Mouse (Mus musculus): ENCODE measurements around the gene Klhl9. TPM values are rescaled to one million over a fixed set of nuclear protein-coding genes. Genes with fewer than 3 reads are reported as not detected.
A peak's percentile ranks its signal among the peaks of the same experiment; 100 is the strongest.

Klhl9 gene
- polyA plus RNA-seq, 1 experiment from 2014 or later, result 142 TPM

DNA sequence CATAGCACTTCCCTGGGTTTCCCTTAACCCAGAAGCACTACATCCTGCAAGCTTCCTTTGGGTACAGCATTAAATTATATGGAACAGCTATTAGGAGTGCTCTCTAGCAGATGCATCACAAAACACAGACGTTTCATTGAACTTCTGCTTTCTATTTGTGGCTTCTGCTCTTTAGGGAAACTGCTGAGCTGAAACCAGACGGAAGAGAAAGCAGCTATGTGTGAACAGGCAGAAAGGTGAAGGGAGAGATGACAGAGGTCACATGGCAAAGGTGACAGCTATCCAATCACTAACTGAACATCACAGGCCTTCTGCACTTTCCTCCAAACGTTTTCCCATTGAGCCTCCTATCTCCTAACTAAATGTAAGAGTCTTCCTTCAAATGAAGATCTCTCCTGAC is 16.3 kb downstream of the Klhl9 start:
- H3K27me3 ChIP-seq, result no peaks in the 10 kb centered on the region
- no peaks in the 10 kb centered on the region for H3K36me3 ChIP-seq
- no peak overlapping the region for H3K4me2 ChIP-seq (replicated peaks)
- WGBS, result 36% methylated on average over 3 of the region's 3 CpGs
- no peak overlapping the region for H3K27ac ChIP-seq (replicated peaks)
- H3K9ac ChIP-seq (replicated peaks), result no peak overlapping the region
- H3K9me3 ChIP-seq, result no peaks in the 10 kb centered on the region
- no peaks in the 10 kb centered on the region for H3K4me1 ChIP-seq
- H3K4me3 ChIP-seq, result no peak overlapping the region
- no peak for ATAC-seq (ENCODE audit: low FRiP score, low read depth)

DNA sequence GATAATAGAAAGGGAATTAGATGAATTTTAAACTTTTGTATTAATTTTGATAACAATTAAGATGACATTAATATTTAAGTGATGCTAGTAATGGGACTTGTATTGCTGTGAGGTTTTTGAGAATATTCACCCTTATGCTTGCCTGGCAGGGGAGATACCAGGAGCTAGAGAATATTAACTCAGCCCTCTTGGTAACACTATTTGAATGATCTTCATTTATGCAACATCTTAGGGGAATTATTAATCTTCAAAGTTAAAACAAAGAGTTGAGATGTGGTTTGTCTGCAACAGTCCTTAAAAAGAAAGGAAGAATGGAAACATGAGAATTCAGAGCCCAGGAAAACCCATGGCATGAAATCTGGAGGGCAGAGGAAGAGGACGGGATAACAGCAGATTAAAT is 23.0 kb downstream of the Klhl9 start:
- WGBS, result 84% methylated on average over 1 of the region's 1 CpGs
- no peak for ATAC-seq (ENCODE audit: low FRiP score, low read depth)

DNA sequence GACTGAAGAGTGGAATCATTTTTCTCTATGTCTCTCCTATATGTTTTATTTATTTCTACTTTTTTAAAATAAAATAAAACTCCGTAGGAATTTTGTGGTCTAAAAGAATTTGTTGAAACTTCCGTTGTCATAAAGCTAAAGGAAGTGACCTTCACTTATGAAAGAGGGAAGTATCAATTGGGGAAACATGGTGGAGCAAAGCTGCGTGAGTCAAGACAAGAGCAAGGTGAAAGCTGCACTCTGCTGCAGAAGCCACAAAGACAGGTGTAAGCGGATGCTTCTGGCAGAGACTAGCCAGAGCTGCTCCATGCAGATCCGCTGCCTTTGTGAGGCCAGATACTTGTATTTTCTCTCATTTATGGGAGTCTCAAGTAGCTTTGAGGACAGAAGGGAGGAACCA is 23.5 kb downstream of the Klhl9 start:
- Histone ChIP-seq H3K4me3 (no peak overlapping the region), H3K27me3 (no peaks in the 10 kb centered on the region), H3K9ac (replicated peaks) (no peak overlapping the region), H3K4me1 (no peaks in the 10 kb centered on the region), H3K9me3 (no peaks in the 10 kb centered on the region), H3K36me3 (no peaks in the 10 kb centered on the region), H3K4me2 (replicated peaks) (no peak overlapping the region), H3K27ac (replicated peaks) (no peak overlapping the region)
- ATAC-seq (ENCODE audit: low FRiP score, low read depth), result no peak
- 87% methylated on average over 5 of the region's 5 CpGs for WGBS

More for the DNA sequence above, 23.0 kb downstream of the Klhl9 start:
- H3K36me3 ChIP-seq, result no peaks in the 10 kb centered on the region
- no peak overlapping the region for H3K27ac ChIP-seq (replicated peaks)
- no peaks in the 10 kb centered on the region for H3K27me3 ChIP-seq
- H3K4me1 ChIP-seq, result no peaks in the 10 kb centered on the region
- H3K9me3 ChIP-seq, result no peaks in the 10 kb centered on the region
- H3K4me3 ChIP-seq, result no peak overlapping the region
- H3K9ac ChIP-seq (replicated peaks), result no peak overlapping the region
- no peak overlapping the region for H3K4me2 ChIP-seq (replicated peaks)

DNA sequence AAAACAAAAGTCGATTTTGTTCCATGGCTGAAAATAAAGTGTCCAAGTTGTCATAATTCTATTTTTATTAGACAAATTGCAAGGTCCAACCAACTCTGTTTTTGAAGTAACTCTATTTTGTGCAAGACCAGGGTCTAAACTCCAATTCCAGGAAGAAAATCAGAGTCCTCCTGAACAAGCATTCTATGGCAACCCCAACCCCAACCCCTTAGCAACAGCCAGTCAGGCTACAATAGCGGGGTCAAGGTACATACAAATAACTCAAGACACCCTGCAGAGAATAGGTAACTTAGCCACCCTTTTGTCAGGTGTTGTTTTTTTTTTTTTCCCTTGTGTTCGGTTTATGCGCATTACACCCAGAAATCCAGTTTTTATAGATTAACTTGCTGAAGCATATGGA is 24.5 kb downstream of the Klhl9 start:
- 85% methylated on average over 4 of the region's 4 CpGs for WGBS
- Histone ChIP-seq H3K27me3 (no peaks in the 10 kb centered on the region), H3K4me3 (no peak overlapping the region), H3K27ac (replicated peaks) (no peak overlapping the region), H3K9ac (replicated peaks) (no peak overlapping the region), H3K4me2 (replicated peaks) (no peak overlapping the region), H3K4me1 (no peaks in the 10 kb centered on the region), H3K9me3 (no peaks in the 10 kb centered on the region), H3K36me3 (no peaks in the 10 kb centered on the region)
- ATAC-seq (ENCODE audit: low FRiP score, low read depth), result no peak

DNA sequence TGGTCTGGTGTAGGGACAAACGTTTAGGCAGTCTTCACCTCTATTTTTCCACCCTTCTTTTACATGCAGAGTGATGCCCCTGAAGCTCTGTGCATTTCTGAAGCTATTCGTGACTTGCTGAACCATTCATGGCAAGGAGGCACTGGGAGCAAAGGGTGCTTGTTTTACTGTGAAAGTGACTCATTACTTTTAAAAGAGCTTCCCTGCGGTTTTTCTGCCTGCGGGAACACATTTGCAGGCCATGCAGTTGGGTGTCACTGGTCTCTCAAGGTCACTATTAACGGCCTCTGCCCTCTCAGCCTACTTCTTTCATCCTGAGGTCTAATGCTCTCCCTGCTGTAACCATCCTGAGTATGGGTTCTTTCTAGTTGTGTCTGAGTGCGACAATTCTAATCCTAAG is 25.2 kb downstream of the Klhl9 start:
- Histone ChIP-seq H3K4me1 (no peaks in the 10 kb centered on the region), H3K27me3 (no peaks in the 10 kb centered on the region), H3K4me3 (no peak overlapping the region), H3K36me3 (no peaks in the 10 kb centered on the region), H3K9ac (replicated peaks) (no peak overlapping the region), H3K4me2 (replicated peaks) (no peak overlapping the region), H3K27ac (replicated peaks) (no peak overlapping the region), H3K9me3 (no peaks in the 10 kb centered on the region)
- 67% methylated on average over 6 of the region's 6 CpGs for WGBS
- no peak for ATAC-seq (ENCODE audit: low FRiP score, low read depth)

DNA sequence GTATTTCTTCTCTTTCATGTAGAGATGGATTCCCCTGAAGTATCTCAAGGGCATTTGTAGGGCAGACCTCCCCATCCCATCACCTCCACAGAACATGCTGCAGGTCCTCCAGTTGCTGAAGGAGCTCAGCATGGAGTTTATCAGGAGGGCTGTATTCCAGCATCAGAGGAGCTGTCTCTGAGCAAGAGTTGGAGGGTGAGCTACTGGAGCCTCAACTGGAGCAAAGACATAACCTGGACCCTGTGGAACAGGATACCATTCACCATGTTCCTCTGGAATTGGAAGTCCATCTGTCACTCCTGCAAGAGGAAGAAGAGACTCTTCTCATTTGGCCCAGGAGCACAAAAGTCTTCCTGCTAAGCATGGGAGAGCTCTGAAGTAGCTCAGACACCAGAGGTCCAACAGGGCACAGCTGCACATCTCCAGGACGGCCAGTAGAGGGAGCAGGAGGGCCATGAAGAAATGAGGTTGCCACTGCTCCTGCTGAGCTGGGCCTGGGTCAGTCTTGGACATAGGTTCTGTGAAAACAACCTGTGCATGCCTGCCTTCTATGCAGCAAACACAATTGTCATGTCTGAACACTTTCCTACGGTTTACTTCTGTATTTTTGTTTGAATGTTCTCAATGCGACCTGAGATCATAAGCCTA is 25.9 kb downstream of the Klhl9 start:
- 22% methylated on average over 3 of the region's 3 CpGs for WGBS
- peak; percentile 75 for ATAC-seq (ENCODE audit: low FRiP score, low read depth)
- Histone ChIP-seq H3K9me3 (no peaks in the 10 kb centered on the region), H3K4me1 (no peaks in the 10 kb centered on the region), H3K4me2 (replicated peaks) (no peak overlapping the region), H3K36me3 (no peaks in the 10 kb centered on the region), H3K9ac (replicated peaks) (no peak overlapping the region), H3K27ac (replicated peaks) (no peak overlapping the region), H3K27me3 (no peaks in the 10 kb centered on the region), H3K4me3 (no peak overlapping the region)

DNA sequence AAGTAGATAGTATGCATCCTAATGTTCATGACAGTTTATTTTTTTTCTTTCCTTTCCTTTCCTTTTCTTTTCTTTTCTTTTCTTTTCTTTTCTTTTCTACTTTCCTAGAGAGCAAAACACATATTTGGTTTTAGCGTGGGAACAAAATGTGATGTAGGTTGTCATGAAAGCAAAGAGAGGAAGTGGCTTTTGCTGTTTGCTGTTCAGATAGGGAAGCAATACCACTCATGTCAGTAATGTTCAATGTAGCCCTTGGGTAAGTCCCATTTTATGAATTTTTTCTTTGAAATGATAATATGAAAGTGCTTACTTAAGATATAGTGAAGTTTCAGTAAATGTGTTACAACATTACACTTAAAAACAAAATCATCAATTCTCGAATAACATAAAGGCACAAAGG is 28.9 kb downstream of the Klhl9 start:
- Histone ChIP-seq H3K4me2 (replicated peaks) (no peak overlapping the region), H3K27ac (replicated peaks) (no peak overlapping the region), H3K9ac (replicated peaks) (no peak overlapping the region), H3K36me3 (no peaks in the 10 kb centered on the region), H3K9me3 (no peaks in the 10 kb centered on the region), H3K4me3 (no peak overlapping the region), H3K27me3 (no peaks in the 10 kb centered on the region), H3K4me1 (no peaks in the 10 kb centered on the region)
- 97% methylated on average over 2 of the region's 2 CpGs for WGBS
- no peak for ATAC-seq (ENCODE audit: low FRiP score, low read depth)

DNA sequence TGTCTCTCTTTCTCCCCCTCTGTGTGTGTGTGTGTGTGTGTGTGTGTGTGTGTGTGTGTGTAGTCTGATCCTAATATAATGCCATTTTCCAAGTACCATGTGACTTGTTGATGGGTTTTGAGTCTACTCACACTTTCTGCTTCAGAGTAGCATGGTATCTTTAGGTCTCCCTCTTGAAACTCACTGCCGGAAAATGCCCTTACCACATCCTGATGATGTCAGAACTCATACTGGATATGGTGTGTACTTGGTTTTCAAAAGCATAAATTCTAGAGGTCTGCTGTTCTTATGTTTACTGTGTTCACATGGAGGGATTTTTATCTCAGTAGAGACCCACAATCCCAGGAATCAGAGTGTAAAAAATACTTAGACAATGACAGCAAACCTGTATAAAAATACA is 29.7 kb downstream of the Klhl9 start:
- Histone ChIP-seq H3K27ac (replicated peaks) (no peak overlapping the region), H3K36me3 (no peaks in the 10 kb centered on the region), H3K27me3 (no peaks in the 10 kb centered on the region), H3K9me3 (no peaks in the 10 kb centered on the region), H3K4me3 (no peak overlapping the region), H3K9ac (replicated peaks) (no peak overlapping the region), H3K4me2 (replicated peaks) (no peak overlapping the region), H3K4me1 (no peaks in the 10 kb centered on the region)
- ATAC-seq (ENCODE audit: low FRiP score, low read depth), result no peak
- WGBS, result 79% methylated on average over 1 of the region's 1 CpGs

DNA sequence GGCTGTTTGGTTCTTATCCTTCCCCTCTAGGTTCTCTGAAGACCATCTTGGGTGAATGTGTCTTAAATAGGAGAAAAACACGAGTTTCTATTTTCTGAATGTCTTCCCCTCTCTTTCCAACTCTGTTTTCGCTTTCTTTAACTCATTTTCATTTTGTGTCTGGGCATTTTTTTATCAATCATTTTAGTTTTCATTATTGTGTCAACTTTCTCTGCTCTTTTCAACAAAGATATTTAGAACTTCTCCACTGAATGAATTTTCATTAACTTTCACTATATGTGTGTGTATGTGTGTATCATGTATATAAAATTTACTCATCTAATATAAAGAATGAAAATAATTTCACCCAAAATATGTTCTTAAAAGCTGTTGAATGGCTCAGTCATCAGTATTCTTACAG is 31.0 kb downstream of the Klhl9 start, which contains the start of gene Ifnab:
Gene Ifnab, minus strand, starts transcription at position 101 of the 400 bp plus-strand sequence.
- H3K9ac ChIP-seq (replicated peaks), result no peak within 1 kb of the TSS
- no peaks in the 10 kb centered on the region for H3K9me3 ChIP-seq
- no peak within 1 kb of the TSS for H3K27ac ChIP-seq (replicated peaks)
- no peak within 1 kb of the TSS for H3K4me2 ChIP-seq (replicated peaks)
- no peak within 1 kb of the TSS for H3K4me3 ChIP-seq
- 72% methylated on average over 2 of the region's 2 CpGs for WGBS
- no peaks in the 10 kb centered on the region for H3K36me3 ChIP-seq
- no peaks in the 10 kb centered on the region for H3K4me1 ChIP-seq
- no peaks in the 10 kb centered on the region for H3K27me3 ChIP-seq
- ATAC-seq (ENCODE audit: low FRiP score, low read depth), result no peak

DNA sequence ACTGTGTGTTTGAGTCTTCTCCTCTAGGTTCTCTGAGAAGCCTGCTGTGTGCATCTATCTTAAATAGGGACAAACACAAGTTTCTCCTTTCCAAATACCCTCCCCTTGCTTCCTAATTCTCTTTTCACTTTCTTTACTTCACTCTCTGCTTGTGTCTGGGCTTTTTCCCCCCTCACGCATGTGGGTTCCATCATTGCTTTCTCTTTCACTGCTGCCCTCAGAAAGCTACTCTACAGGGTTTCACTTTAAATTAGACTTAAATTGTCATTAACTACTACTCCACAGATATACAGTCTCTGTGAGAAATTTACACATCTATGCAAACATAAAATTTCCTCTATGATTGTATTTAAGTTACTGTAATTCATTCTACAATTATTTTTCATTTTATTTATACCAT is 38.5 kb downstream of the Klhl9 start, which contains the start of gene Ifna2:
Gene Ifna2, minus strand, starts transcription at position 101 of the 400 bp plus-strand sequence.
- Histone ChIP-seq H3K27me3 (no peaks in the 10 kb centered on the region), H3K9me3 (no peaks in the 10 kb centered on the region), H3K4me3 (no peak within 1 kb of the TSS), H3K4me1 (no peaks in the 10 kb centered on the region), H3K36me3 (no peaks in the 10 kb centered on the region), H3K4me2 (replicated peaks) (no peak within 1 kb of the TSS), H3K9ac (replicated peaks) (no peak within 1 kb of the TSS), H3K27ac (replicated peaks) (no peak within 1 kb of the TSS)
- 92% methylated on average over 1 of the region's 1 CpGs for WGBS
- ATAC-seq (ENCODE audit: low FRiP score, low read depth), result no peak

DNA sequence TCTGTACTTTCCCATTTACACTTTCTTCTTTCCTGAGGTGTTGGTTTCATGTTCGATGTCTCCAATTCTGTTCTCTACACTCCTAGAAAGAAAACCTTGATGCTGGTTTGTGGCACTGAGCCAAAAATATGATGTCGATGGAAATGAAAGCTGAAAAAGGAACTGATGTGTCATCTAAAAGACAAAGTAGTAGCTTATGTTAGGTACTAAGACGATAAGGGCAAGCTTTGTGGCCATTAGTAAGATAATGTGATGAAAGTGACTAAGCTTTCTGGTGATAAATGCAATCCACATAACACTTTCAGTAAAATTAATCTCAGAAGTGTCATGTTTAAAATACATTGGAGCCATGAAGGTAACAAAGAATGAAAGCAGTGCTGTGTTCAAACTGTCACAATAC is 40.9 kb downstream of the Klhl9 start:
- no peak overlapping the region for H3K9ac ChIP-seq (replicated peaks)
- no peak overlapping the region for H3K4me2 ChIP-seq (replicated peaks)
- H3K4me3 ChIP-seq, result no peak overlapping the region
- no peaks in the 10 kb centered on the region for H3K36me3 ChIP-seq
- no peaks in the 10 kb centered on the region for H3K27me3 ChIP-seq
- no peak overlapping the region for H3K27ac ChIP-seq (replicated peaks)
- H3K4me1 ChIP-seq, result no peaks in the 10 kb centered on the region
- ATAC-seq (ENCODE audit: low FRiP score, low read depth), result no peak
- 85% methylated on average over 3 of the region's 3 CpGs for WGBS
- no peaks in the 10 kb centered on the region for H3K9me3 ChIP-seq

DNA sequence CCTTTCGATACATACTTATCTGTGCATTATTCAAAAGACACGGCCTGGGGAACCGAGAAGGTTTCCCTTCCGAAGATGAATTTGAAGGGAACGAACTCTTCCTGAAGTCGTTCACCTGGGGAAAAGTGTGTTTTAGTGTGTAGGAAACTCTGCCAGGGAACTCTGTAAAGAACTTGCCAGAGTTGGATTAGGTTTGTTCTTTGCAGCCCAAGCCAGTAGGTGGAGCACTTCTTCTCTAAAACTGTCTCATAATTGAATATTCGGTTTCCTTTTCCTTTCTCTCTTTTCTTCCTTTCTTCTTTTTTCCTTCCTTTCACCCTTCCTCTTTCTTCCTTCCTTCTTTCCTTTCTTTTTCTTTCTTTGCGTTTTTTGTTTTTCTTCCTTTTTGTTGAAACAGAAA is 41.9 kb downstream of the Klhl9 start:
- no peaks in the 10 kb centered on the region for H3K36me3 ChIP-seq
- no peak overlapping the region for H3K4me2 ChIP-seq (replicated peaks)
- H3K9ac ChIP-seq (replicated peaks), result no peak overlapping the region
- no peak for ATAC-seq (ENCODE audit: low FRiP score, low read depth)
- no peaks in the 10 kb centered on the region for H3K9me3 ChIP-seq
- no peaks in the 10 kb centered on the region for H3K4me1 ChIP-seq
- WGBS, result 53% methylated on average over 8 of the region's 8 CpGs
- H3K27me3 ChIP-seq, result no peaks in the 10 kb centered on the region
- H3K4me3 ChIP-seq, result no peak overlapping the region
- no peak overlapping the region for H3K27ac ChIP-seq (replicated peaks)

DNA sequence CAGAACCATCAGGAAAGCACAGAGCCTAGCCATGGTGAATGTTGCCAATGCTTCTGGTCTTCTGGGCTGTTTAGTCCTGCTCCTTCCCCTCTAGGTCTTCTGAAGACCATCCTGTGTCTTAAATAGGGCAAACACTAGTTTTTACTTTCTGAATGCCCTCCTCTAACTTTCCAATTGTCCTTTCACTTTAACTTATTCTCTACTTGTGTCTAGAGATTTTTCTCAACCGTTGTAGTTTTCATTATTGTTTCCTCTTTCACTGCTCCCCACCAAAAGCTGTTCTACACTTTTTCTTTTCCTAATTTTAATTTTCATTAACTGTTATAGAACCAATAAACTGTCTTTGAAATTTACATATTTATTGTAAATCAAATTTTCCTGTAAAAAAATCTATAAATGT is 45.4 kb downstream of the Klhl9 start, which contains the start of gene Ifna16:
Gene Ifna16, minus strand, starts transcription at position 101 of the 400 bp plus-strand sequence.
- no peak within 1 kb of the TSS for H3K4me3 ChIP-seq
- no peak within 1 kb of the TSS for H3K9ac ChIP-seq (replicated peaks)
- no peaks in the 10 kb centered on the region for H3K27me3 ChIP-seq
- no peaks in the 10 kb centered on the region for H3K36me3 ChIP-seq
- no peaks in the 10 kb centered on the region for H3K4me1 ChIP-seq
- no peak for ATAC-seq (ENCODE audit: low FRiP score, low read depth)
- 77% methylated on average over 1 of the region's 1 CpGs for WGBS
- H3K4me2 ChIP-seq (replicated peaks), result no peak within 1 kb of the TSS
- no peak within 1 kb of the TSS for H3K27ac ChIP-seq (replicated peaks)
- H3K9me3 ChIP-seq, result no peaks in the 10 kb centered on the region

Measured in midbrain, embryonic 12.5 days (tissue).